Mouse (Mus musculus) fat pad, adult 2 months (tissue): ENCODE results near the gene Eno4.

Source experiments
- DNase-seq: peaks from one replicate; pipeline ENCODE4 v3.0.0-alpha.2; 2011; ENCODE audit warnings: low read depth, low spot score; ENCODE audit errors: extremely low read depth

Eno4 gene

GRCm38 (mm10) chr19:58970826-58971225, 27.6 kb downstream of the Eno4 start:
- DNase-seq, result no peak

- no peak for DNase-seq
Observed at GRCm38 (mm10) chr19:58974126-58974525, 30.9 kb downstream of the Eno4 start.

GRCm38 (mm10) chr19:58975216-58975863, 32.1 kb downstream of the Eno4 start:
- DNase-seq, result no peak

- no peak for DNase-seq
Observed at GRCm38 (mm10) chr19:58978401-58979171, 35.4 kb downstream of the Eno4 start.

- DNase-seq, result no peak
Observed at GRCm38 (mm10) chr19:58979436-58980055, 36.3 kb downstream of the Eno4 start.

- no peak for DNase-seq
Observed at GRCm38 (mm10) chr19:58980056-58980440, 36.8 kb downstream of the Eno4 start.

- no peak for DNase-seq
Observed at GRCm38 (mm10) chr19:58981571-58981970, 38.3 kb downstream of the Eno4 start.

- DNase-seq, result no peak
Observed at GRCm38 (mm10) chr19:59002827-59003226, 59.6 kb downstream of the Eno4 start.

- no peak for DNase-seq
Observed at GRCm38 (mm10) chr19:59006577-59007340, 63.5 kb downstream of the Eno4 start.

GRCm38 (mm10) chr19:59010802-59011201, 67.6 kb downstream of the Eno4 start:
- no peak for DNase-seq
